Mouse (Mus musculus): ENCODE results near the gene Pax5.

The Pax5 gene

GRCm38 (mm10) chr4:44705151-44705550 lies 5.1 kb downstream of the Pax5 start:
- DNase-seq, result no peak

GRCm38 (mm10) chr4:44704369-44704745 lies 5.9 kb downstream of the Pax5 start:
- peak; percentile 71 to 81 for DNase-seq

GRCm38 (mm10) chr4:44703686-44704368 lies 6.5 kb downstream of the Pax5 start:
- no peak for DNase-seq

DNA sequence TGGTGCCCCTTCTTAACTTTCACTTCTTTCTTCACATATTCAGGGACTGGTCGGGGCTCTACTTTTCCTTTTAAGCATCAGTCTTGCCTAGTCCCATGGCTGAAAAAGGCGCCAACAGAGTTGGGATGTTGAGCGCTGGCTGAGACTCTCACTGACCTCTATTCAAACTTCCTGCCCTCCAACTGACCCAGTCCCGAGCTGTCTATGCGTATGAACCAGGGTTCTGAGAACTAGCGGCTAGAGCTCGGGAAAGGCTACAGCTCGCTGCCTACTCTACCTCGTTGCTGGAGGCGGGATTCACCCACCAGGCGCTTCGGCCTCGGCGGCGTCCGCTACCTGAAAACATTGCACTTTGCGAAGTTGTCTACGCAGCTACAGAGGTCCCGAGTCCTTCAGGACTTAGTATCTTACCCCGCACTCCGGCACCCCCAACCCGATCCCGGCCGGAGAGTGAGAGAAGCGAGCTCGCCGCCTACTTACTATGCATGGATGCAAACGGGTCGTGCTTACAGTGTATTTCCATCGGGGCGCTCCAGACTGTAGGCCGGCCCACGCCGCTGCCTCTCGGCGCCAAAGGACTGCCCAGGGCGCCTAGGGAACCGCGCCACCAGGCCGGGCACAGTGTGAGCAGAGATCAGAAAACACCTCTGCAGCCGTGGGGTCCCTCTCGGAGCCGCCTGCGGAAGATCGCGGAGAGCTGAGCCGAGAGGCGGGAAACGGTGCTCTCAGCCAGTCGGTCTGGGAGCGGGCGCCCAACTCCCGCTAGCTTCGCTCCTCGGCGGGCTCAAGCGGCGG lies 7.2 kb downstream of the Pax5 start:
- DNase-seq, result peak in 1 of 2 experiments; percentile 15

GRCm38 (mm10) chr4:44702011-44702527 lies 8.2 kb downstream of the Pax5 start:
- peak in 1 of 2 experiments; percentile 20 for DNase-seq

- DNase-seq, result no peak
These were observed 8.8 kb downstream of the Pax5 start for GRCm38 (mm10) chr4:44701513-44701912.

DNA sequence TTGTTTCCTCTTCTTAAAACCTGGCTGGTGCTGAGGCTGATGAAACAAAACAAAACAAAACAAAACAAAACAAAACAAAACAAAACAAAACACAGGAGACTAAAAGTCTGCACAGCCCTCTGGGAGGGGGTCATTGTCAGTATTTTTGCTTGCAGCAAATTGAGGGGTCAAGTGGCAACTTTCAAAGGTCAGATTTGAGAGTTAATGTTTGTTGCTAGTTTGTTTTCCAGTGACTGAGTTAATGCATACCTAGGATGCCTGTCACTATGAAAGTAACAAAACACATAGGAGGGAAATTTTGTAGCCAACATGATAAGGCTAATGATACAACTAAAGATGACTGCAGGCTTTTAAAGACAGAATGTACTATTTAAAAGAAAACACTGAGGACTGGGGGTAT lies 13.6 kb downstream of the Pax5 start:
- DNase-seq, result no peak

DNA sequence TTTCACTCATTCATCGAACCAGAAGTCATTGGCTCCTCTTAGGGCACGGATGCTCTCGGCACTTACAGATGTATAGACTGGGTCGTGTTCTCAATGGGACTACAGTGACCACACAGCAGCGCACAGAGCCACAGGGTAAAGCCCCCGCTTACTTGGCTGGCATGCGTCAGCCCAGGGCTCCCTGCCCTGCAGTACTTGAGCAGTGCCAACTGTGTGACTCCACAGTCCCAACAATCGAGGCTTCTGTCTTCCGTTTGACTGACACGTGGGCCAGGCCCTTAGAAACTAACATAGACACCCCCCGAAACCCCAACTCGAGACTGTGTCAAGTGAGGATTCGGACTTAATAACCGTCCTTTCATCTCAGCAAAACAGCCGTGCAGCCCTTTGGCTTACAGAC lies 15.9 kb downstream of the Pax5 start:
- DNase-seq, result no peak

DNA sequence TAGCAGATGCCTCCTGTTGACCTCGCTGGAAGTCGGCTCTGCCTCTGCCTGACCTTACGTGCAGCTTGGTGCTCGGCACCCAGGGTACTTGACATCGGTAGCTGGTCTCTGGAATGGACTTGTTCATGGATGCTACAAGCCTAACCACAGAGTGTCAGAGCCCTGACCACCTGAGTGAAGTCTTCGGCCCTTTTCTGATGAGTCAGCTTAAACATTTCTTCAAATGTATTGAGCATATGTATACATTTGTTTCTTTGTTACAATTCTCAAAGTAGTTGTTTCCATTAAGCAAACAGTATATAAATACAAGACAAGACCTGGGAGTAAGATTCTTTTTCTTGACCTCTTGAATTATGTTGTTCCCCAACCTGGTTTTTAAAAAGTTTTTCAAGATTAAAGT lies 24.7 kb downstream of the Pax5 start:
- no peak for DNase-seq

- no peak for DNase-seq
These were observed 29.9 kb downstream of the Pax5 start for GRCm38 (mm10) chr4:44680242-44680897.

GRCm38 (mm10) chr4:44678641-44679040 lies 31.6 kb downstream of the Pax5 start:
- DNase-seq, result no peak

GRCm38 (mm10) chr4:44678026-44678425 lies 32.3 kb downstream of the Pax5 start:
- DNase-seq, result no peak

DNA sequence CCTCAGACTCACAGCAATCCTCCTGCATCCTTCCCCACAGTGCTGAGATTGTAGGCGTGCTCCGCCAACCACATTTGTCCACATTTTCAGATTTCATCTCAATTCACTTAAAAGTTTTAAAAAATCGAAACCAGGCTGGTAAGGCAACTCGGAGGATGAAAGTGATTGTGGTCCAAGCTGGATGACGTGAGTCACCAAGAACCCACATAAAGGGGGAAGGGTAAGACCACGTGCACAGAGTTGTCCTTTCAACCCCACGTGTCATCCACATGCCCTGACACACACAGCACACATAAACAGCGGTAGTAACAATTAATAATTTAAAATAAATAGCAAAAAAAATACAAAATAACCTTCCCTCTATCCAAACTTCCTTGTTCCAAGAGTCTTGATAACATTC lies 35.3 kb downstream of the Pax5 start:
- no peak for DNase-seq

DNA sequence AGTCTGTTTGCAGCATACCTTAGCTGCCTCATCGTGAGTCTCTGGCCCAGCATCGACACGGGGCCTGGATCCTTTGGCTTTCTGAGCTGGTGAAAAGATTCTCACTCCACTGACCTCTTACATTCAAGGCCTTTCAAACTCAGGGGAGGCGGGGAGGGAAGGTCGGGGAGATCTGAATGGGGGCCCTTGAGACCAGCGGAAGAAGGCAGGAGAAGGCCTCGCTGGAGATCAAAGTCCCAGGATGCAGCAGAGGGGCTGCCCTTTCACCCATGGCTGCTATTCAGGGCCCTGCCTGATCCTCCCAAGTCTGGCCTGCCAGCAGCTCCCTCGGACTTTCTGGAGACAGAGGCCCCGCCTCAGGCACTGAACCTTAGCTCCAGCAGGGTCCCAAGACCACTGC lies 36.6 kb downstream of the Pax5 start:
- peak in 1 of 2 experiments; percentile 3 for DNase-seq

GRCm38 (mm10) chr4:44672216-44672937 lies 37.9 kb downstream of the Pax5 start:
- DNase-seq, result no peak

- no peak for DNase-seq
These were observed 38.8 kb downstream of the Pax5 start for GRCm38 (mm10) chr4:44671486-44671885.

DNA sequence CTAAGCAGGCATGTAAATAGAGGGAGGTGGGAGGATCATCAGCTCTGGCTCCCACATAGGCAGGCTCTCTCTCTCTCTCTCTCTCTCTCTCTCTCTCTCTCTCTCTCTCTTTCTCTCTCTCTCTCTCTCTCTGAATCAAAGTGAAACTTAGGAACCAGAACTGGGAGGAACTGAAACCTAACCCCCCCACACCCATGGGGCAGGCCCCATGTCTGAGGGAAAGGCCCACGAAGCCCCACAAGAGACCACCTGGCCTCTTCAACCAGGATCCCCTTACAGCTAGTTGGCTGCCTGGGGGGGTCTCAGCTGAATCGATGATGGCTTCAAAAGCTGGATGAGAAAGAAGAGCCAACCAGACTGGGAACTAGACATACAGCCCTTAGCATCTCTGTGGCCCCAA lies 39.3 kb downstream of the Pax5 start:
- DNase-seq, result no peak

DNA sequence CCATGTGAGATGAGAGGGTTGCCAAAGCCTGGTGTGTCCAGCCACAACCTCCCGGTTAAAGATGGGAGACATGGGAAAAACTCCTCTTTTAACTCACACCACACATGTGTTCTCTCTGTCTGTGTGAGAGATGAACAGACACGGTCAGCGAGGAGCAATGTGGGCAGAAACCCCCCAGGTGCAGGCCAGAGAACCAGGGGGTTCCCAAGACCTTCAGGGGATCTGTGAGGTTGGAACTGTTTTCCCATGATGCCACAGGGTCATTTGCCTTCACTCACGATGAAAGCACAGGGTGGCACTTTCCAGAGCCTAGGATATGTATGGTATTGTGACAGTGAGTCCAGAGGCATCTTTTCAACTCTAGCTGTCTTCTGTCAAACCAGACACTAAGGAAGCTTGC lies 39.9 kb downstream of the Pax5 start:
- no peak for DNase-seq

DNA sequence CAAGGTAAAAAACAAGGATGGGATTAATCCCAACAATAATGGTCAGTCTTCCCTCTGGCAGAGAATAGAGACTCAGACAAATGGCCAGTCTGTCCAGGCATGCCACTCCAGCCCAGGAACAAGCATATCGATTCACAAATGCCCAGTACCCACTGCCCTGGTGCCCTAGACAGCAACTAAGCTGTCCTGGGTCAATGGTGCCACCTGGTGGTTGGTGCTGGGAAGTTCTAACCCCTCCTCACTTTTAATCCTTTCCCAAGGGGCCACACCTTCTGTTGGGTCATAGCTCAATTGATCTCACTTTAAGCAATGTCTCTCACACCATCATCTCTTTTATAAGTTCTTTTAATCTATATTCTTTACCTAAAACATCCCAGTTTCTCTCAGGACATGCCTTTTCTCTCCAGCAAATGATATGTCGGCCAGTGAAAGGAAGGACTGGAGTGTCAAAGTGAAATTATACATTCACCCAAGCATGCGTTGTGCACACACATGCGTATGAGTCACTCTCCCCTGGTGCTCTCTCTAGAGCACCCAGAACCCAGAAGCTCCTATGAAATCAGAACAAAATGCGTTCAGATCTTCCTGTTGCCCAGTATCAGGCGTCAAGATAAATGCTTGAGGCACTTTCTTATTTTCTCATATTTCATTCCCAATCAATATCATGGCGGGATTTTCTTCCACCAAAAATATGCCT lies 40.7 kb downstream of the Pax5 start:
- peak in 1 of 2 experiments; percentile 19 for DNase-seq

- DNase-seq, result no peak
These were observed 41.7 kb downstream of the Pax5 start for GRCm38 (mm10) chr4:44668574-44668973.

DNA sequence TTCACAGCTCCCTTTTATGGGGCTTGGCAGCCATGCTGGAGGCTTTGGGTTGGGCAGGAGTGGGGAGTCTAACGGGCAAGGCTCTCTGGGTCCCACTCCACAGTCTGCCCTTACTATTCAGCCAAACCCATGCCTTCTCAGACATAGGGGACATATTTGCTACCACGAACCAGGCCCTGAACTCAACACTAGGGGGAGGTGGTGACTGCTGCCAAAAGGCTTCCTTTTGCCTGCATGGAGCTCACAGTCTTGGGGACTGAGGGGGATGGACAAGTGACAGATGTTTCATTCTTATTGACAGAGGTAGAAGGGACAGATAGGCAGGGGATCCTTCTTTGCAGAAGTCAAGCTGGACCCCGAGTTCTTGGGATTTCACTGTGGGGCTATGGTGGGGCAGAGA lies 42.1 kb downstream of the Pax5 start:
- no peak for DNase-seq

- DNase-seq, result no peak
These were observed 42.9 kb downstream of the Pax5 start for GRCm38 (mm10) chr4:44667369-44667768.

DNA sequence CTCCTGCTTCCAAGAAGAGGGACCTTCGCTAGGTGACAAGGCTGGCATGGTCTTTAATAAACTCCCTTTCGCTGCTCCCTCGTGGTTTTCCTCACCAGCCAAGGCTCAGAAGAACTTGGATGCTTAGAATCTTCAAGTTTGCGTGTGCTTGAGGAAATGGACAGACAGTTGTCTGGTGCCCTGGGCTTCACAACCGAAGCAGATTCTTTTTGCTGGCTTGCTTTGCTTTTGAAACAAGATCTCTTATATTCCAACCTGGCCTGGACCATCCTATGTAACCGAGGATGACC lies 45.6 kb downstream of the Pax5 start:
- DNase-seq, result no peak
